In the genomic region with DNA sequence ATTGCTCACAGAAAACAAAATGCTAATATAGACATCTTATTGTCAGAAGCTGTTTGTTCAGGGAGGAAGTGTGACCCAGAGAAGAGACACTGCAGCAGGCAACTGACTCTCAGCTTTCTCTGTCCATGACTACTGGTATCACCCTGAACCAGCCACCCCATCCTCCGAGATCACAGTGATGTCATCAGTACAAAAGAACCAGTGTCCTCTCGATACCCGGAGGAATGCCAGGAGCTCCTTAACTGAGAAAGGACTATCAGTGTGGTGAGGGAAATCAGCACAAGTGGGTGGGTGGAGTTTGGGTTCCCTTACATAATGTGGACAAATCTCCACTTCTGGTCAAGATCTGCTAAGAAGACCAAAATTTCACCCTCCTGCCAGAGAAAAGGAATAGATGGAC, we compare ENCODE assay signal across 20 mouse cellular contexts.
DNase-seq lines count a peak whose midpoint lies in the region; ATAC-seq lines count a peak whose summit lies in the region.
"Had no signal": no experiment of that assay in that cellular context is flagged by ENCODE, and none has a peak within 500 bp of the region (broad histone marks: within the 10 kb centered on the region; RNA-seq: fewer than 3 reads in every experiment).

No protein-coding gene starts in this region.

- H3K27ac ChIP-seq in hindbrain, embryonic 16.5 days (ENCODE audit: low read depth, low read length): no peak overlapping the region
- H3K27ac ChIP-seq: forebrain, embryonic 15.5 days; heart, embryonic 15.5 days; hindbrain, postnatal 0 days; kidney, postnatal 0 days; stomach, postnatal 0 days had no signal

- H3K4me3 ChIP-seq in hindbrain, embryonic 16.5 days (ENCODE audit: low read length): no peak overlapping the region
- H3K4me3 ChIP-seq: forebrain, embryonic 15.5 days; heart, embryonic 15.5 days had no signal

- H3K27me3 ChIP-seq in hindbrain, embryonic 16.5 days (replicated peaks; ENCODE audit: control insufficient read depth, insufficient read depth, low read length): no peaks in the 10 kb centered on the region
- H3K27me3 ChIP-seq: forebrain, embryonic 15.5 days; heart, embryonic 15.5 days had no signal

- no peaks in the 10 kb centered on the region for H3K4me1 ChIP-seq in hindbrain, embryonic 16.5 days (ENCODE audit: control insufficient read depth, insufficient read depth, low read depth, low read length)
- H3K4me1 ChIP-seq: heart, embryonic 15.5 days had no signal

- H3K4me2 ChIP-seq in hindbrain, embryonic 16.5 days (ENCODE audit: low read length): no peak overlapping the region
- H3K4me2 ChIP-seq: forebrain, embryonic 15.5 days; heart, embryonic 15.5 days had no signal

- no peak overlapping the region for H3K9ac ChIP-seq in hindbrain, embryonic 16.5 days (ENCODE audit: low read depth, low read length)
- H3K9ac ChIP-seq: forebrain, embryonic 15.5 days; heart, embryonic 15.5 days had no signal

- WGBS in hindbrain, embryonic 16.5 days: 83% methylated on average over 3 of the region's 3 CpGs

- peaks cover 17% of the 10 kb centered on the region for H3K36me3 ChIP-seq in hindbrain, embryonic 16.5 days (ENCODE audit: control insufficient read depth, insufficient read depth, low read length)

- peak; percentile 41 to 63 for DNase-seq in frontal cortex, adult 2 months (ENCODE audit: extremely low spot score in 1 of 2, low spot score in 1 of 2)
- DNase-seq in frontal cortex, postnatal 14 days (ENCODE audit: low spot score in 2 of 2): no peak
- DNase-seq in layer of hippocampus, adult 8-10 months (ENCODE audit: low spot score in 2 of 2): peak; percentile 62 to 83
- DNase-seq in layer of hippocampus, postnatal 14 days (ENCODE audit: low spot score in 2 of 2): no peak
- peak; percentile 94 for DNase-seq in brain, adult 2 months (ENCODE audit: low read depth, low spot score)
- peak; percentile 92 for DNase-seq in layer of hippocampus, adult 9-11 months
- DNase-seq: adrenal gland, postnatal 25 days; B cell, adult 2 months; embryo, embryonic 11 days; gastrocnemius, postnatal 10 days; liver; lung, postnatal 10 days; retina, postnatal 1 day had no signal

- H3K9me3 ChIP-seq in hindbrain, embryonic 16.5 days (ENCODE audit: control insufficient read depth, low read length): peaks cover 3% of the 10 kb centered on the region; the same call in 1 of the 2 replicates
- H3K9me3 ChIP-seq: forebrain, embryonic 15.5 days; heart, embryonic 15.5 days had no signal

- no peak for ATAC-seq in hindbrain, embryonic 16.5 days
- ATAC-seq: forebrain, embryonic 15.5 days; hindbrain, postnatal 0 days; intestine, postnatal 0 days had no signal

Comparison
In these comparisons a context has a peak if more than half of its experiments do, and no peak if none do; other contexts are left out.
1. DNase-seq: peak in frontal cortex, adult 2 months (2 of 2), layer of hippocampus, adult 8-10 months (2 of 2), brain, adult 2 months (single experiment) and layer of hippocampus, adult 9-11 months (single experiment); none in frontal cortex, postnatal 14 days (0 of 2) and layer of hippocampus, postnatal 14 days (0 of 2).